Mouse (Mus musculus) erythroblast, adult 5-6 weeks (primary cell): ENCODE data around the gene Stag1. TPM values are rescaled to one million over a fixed set of nuclear protein-coding genes. Genes with fewer than 3 reads are reported as not detected.

Experiments used
- ATAC-seq: replicated peaks from 2 replicates; pipeline ENCODE4 v1.8.0; 2016; ENCODE audit warnings: moderate number of reproducible peaks, mild to moderate bottlenecking, moderate TSS enrichment, inconsistent platforms; ENCODE audit not compliant: poor library complexity, low FRiP score, severe bottlenecking
- total RNA-seq, 2 experiments: library from RNA; stranded (forward) in 1 of 2; stranded (reverse) in 1 of 2; fragments of 150-400 nt in 1 of 2; fragments of 200-764, 138-1000 nt in 1 of 2; gene quantifications; 2 replicates each; pipeline versions ENCODE4 v1.2.3 to v1.2.4; 2015 to 2017; ENCODE audit warnings: low replicate concordance in 2 of 2

The Stag1 gene
- total RNA-seq, 2 experiments from 2014 or later: 50.5 to 64.7 TPM

DNA sequence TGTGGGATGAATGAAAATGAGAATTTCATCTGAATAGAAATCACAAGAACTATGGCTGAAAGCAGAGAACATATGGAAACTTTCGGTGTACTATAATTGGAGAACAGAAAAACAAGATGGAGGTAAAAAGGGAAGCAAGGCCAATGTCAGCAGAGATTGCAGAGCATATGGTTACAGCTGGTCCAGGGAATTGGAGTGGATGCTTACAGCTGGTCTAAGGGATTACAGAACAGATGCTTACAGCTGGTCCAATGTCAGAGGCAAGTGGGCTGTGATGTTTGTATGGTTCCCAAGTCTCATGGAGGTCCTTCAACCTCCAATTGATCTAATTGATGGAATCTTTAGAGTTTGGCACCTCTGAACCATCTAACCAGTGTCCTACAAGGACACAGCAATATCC, 4.5 kb downstream of the Stag1 start:
- no peak for ATAC-seq

DNA sequence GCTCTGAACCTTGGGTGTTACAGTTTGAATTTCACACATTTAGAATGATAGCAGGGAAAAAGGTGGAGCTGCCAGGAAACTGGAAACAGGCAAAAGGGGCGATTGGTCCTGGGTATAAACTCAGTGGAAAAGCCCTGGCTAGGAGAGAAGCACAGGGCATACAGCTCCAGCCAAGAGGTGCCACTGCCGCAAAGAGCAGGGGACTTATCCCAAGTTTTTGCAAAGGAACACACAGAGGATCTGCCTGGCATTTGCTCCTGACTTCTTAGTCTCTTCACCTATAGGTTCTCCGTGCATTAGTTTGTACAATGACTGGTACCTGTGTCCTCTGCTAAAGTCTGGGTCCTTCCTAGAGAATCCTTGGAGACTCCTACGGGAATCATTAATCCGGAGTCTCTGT, 5.6 kb downstream of the Stag1 start:
- no peak for ATAC-seq

DNA sequence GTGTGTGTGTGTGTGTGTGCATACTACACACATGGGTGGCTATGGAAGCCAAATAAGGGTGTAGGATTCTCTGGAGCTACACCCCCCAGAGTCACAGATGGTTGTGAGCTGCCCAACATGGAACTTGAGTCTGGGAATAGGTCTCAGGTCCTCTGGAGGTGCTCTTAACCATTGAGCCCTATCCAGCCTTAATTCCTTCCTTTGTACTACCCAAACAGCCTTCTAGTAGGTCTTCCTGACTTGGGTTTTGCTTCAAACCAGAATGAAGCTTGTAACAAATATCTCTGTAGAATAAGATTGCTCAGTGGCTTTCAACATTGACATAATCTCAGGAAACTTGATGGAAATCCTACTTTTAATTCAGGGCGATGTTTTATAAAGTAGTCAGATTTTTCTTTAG, 7.9 kb downstream of the Stag1 start:
- no peak for ATAC-seq

GRCm38 (mm10) chr9:100605985-100606554, 8.5 kb downstream of the Stag1 start:
- ATAC-seq: no peak

DNA sequence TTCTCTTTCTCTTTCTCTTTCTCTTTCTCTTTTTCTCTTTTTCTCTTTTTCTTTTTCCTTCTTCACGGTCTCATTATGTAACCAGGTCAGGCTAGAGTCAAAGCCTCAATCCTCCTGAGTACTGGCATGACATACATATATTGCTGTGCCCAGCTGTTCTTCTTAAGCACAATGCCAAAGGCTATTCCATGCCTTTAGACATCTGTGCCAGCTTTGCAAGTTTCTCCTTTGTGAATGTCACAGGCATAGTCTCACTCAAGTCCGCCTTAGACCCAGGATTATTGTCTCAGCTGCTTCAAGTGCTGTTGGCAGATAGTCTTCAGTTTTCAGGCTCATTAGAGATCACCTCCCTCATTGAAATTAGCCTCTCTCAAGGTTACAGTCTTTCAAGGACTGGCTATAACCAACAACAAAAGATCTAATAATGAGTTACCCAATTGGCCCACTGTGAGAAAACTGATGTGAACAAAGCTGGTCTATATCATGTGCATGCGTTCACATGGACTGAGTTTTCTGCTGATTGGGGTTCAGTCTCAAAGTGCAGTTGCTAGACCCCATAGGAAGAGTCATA, 16.0 kb downstream of the Stag1 start:
- ATAC-seq: no peak

GRCm38 (mm10) chr9:100616947-100617346, 19.3 kb downstream of the Stag1 start:
- no peak for ATAC-seq

DNA sequence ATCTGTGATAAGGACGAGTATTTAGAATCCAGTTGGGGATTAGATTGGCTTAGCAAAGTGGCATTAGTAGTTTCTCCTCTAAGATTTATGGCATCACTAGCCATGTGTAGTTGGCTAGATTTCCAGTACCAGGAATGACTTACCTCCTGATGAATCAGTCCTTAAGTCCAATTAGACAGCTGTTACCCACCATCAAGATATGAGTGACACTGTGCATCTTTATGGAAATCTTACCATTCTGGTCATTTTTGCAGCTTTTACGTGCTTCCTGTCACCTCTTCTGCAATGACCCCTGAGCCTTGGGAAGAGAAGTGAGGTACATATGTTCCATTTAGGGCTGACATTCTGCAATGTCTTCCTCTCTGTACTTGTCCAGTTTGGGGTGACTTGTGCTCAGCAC, 28.7 kb downstream of the Stag1 start:
- no peak for ATAC-seq

GRCm38 (mm10) chr9:100640754-100641153, 43.2 kb downstream of the Stag1 start:
- ATAC-seq: no peak

DNA sequence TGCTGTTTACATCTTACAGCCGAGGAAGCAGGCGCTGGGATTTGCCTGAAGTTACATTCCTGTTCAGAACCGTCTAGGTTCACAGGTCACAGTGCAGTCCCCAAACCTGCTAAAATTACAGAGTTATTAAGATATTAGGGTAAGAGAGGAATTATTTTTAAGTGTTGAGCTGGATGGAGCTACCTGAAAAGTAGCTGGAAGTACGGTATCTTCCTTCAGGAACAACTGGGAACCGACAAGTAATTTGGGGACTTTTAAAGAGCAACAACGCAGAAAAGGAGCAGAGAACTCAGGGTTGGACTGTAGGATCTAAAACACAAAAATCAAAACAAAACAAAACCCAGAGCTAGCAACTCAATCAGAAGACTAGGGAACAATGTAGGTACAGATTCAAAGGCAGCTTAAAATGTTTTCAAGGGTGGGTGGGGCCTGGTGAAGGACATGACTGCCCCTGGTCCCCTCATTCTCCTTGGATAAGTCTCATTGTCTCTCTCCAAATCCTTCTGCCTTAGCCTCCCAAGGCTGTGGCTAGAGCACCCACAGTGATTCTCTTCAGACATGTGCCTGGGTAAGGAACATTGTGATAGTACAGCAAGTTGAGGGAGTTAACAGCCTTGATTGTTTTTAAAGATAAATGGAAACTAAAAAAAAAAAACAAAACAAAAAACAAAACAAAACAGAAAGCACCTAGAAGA, 43.9 kb downstream of the Stag1 start:
- no peak for ATAC-seq

DNA sequence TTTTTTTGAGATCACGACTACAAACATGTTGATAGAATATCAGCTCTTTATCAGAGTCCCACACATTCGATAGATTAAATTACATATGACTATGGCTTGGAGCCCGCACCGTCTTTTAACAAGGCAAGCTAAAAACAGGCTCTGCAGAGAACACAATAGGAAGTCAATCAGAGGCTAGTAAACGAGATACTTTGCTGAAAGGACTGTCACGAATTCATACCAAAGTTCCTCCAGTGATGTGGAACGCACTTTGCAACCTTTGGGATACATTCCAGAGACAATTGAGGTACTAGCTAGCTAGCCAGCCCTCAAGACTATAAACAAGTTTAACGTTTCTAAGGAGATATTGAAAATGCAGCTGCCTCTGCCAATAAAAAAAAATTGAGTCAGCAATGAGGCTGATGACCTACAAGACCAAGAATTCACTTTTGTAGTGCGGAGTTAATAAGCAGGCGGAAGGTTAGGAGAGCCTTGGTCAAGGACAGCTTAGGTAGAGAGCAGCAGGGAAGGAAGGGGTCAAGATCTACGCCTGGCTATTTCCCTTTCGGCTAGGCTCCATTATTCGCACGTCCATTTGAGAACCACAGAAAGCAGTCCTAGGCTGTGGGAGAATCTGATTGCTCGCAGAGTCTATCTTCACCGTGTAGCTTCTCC, 44.7 kb downstream of the Stag1 start:
- ATAC-seq: peak; percentile 28

DNA sequence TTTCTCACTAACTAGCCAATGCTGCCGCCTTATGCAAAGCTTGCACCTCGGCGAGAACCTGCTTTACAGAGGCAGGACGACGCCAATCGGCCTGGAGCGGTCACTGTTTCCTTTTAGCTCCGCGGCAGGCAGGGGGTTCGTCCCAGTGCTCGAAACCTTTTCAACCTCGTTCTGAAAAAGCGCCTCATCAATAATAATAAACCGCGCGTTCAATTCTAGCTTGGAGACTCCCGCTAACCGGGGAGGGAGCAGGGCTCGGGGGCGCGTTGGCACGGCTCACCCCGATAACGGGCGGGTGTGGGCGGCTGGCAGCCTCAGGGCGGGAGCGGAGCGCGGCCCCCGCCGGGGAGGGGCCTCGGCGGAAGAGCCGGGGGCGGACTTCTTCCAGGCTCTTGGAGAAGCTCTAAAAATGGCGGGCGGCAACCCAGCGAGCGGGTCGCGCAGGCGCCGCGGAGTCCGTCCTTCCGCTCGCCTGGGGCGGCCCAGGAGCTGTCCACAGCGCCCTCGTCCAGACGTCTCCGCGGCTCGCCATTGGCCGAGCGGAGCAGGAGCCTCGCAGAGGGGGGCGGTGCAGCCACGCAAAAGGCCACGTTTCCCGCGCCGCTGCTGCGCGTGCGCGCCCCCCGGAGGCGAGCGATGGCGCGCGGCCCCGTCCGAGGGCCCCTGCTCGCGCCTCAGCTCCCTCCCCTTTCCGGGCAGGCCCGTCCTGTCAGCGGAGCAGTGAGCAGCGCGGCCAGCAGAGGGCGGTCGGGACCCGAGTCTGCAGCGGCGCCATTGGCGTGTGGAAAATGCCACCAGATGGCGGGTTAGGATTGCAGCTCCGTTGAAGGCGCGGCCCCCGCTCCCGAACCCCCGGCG, 45.5 kb downstream of the Stag1 start:
- ATAC-seq: peak; percentile 85

GRCm38 (mm10) chr9:100644071-100644771, 46.6 kb downstream of the Stag1 start:
- peak; percentile 46 for ATAC-seq

- ATAC-seq: no peak
Measured at GRCm38 (mm10) chr9:100645026-100645940, 47.7 kb downstream of the Stag1 start.

GRCm38 (mm10) chr9:100646276-100646675, 48.7 kb downstream of the Stag1 start:
- ATAC-seq: no peak

GRCm38 (mm10) chr9:100647774-100648323, 50.3 kb downstream of the Stag1 start:
- no peak for ATAC-seq

DNA sequence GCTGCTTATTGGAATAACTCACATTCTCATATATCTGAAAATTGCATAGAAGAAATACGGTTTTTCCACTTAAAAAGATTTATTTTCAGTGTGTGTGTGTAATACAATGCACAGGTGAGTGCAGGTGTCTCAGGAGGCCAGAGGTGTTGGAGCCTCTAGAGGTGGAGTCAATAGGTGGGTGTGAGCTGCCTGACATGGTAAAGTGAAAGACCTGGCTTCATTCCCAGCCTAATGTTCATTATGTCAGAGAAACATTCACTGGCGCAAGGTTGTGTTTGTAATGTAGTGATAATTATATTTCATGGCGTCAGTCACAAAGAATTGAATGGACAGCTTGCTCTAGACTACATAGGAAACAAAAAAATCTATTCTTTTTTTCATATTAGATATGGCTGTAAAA, 56.5 kb downstream of the Stag1 start:
- ATAC-seq: no peak

GRCm38 (mm10) chr9:100656058-100656457, 58.5 kb downstream of the Stag1 start:
- ATAC-seq: no peak

DNA sequence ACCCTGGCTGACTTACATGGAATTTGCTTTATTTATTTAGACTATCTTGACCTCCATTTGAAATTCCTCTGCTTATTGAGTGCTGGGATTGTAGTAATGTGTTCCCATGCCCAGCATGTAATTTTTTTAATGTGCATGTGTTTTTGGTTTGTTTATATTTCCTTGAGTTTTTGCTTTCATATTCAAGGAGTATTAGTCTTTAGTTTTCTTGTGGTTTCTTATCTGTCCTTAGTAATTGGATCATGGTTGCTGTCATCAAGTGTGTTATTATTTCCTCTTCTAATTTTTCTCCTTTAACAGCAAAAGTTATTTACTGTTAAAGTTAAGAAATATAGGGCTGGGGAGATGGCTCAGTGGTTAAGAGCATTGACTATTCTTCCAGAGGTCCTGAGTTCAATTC, 63.0 kb downstream of the Stag1 start:
- no peak for ATAC-seq
